Mouse (Mus musculus): ENCODE measurements around the gene Insl6.

Gene Insl6

GRCm38 (mm10) chr19:29291532-29291931 lies 33.6 kb downstream of the Insl6 start:
- DNase-seq (ENCODE audit: extremely low read depth, low read depth, low spot score): no peak

- no peak for DNase-seq (ENCODE audit: extremely low read depth, low read depth, low spot score)
Measured at GRCm38 (mm10) chr19:29287863-29288262, 37.3 kb downstream of the Insl6 start.

GRCm38 (mm10) chr19:29285451-29285869 lies 39.7 kb downstream of the Insl6 start:
- no peak for DNase-seq (ENCODE audit: extremely low read depth, low read depth, low spot score)

GRCm38 (mm10) chr19:29278944-29279587 lies 46.1 kb downstream of the Insl6 start:
- no peak for DNase-seq (ENCODE audit: extremely low read depth, low read depth, low spot score)

GRCm38 (mm10) chr19:29276414-29276813 lies 48.7 kb downstream of the Insl6 start:
- no peak for DNase-seq (ENCODE audit: extremely low read depth, low read depth, low spot score)

- DNase-seq (ENCODE audit: extremely low read depth, low read depth, low spot score): no peak
Measured at GRCm38 (mm10) chr19:29272011-29272809, 52.9 kb downstream of the Insl6 start.

Data from fat pad, adult 2 months (tissue).